Mouse (Mus musculus): ENCODE measurements around the gene Olfr714. TPM values are rescaled to one million over a fixed set of nuclear protein-coding genes. Genes with fewer than 3 reads are reported as not detected.

Gene Olfr714
- total RNA-seq (2023), result not detected

GRCm38 (mm10) chr7:107070681-107071080 lies at the start of gene Olfr714:
Olfr714 (plus strand) TSS chr7:107070981.

GRCm38 (mm10) chr7:107030874-107031273 lies 39.9 kb upstream of the Olfr714 start, which contains the start of gene Olfr713:
Olfr713 (plus strand) TSS chr7:107031174.

GRCm38 (mm10) chr7:107092920-107093319 lies 22.1 kb downstream of the Olfr714 start, which contains the start of gene Olfr17:
Olfr17 (plus strand) TSS chr7:107093220.

GRCm38 (mm10) chr7:107110269-107110668 lies 39.5 kb downstream of the Olfr714 start, which contains the start of gene Olfr715b:
Olfr715b (minus strand) TSS chr7:107110369.

Other genes starting within 250 kb of the Olfr714 start
- not detected for gene Olfr702, start 237.1 kb upstream of the Olfr714 start, total RNA-seq (2023)
- gene Olfr703, start 227.6 kb upstream of the Olfr714 start, total RNA-seq (2023), result not detected
- not detected for gene Olfr704, start 207.8 kb upstream of the Olfr714 start, total RNA-seq (2023)
- gene Olfr705, start 194.1 kb upstream of the Olfr714 start, total RNA-seq (2023), result not detected
- not detected for gene Olfr706, start 182.8 kb upstream of the Olfr714 start, total RNA-seq (2023)
- not detected for gene Olfr707, start 169.7 kb upstream of the Olfr714 start, total RNA-seq (2023)
- not detected for gene Olfr1532-ps1, start 163.0 kb upstream of the Olfr714 start, total RNA-seq (2023)
- 0.33 TPM for gene Olfr709-ps1, start 138.8 kb upstream of the Olfr714 start, total RNA-seq (2023)
- gene Olfr710, start 122.7 kb upstream of the Olfr714 start, total RNA-seq (2023), result not detected
- gene Olfr6, start 107.0 kb upstream of the Olfr714 start, total RNA-seq (2023), result not detected
- not detected for gene Olfr711, start 95.5 kb upstream of the Olfr714 start, total RNA-seq (2023)
- not detected for gene Olfr2, start 64.9 kb upstream of the Olfr714 start, total RNA-seq (2023)
- not detected for gene Olfr713, start 39.8 kb upstream of the Olfr714 start, total RNA-seq (2023)
- not detected for gene Olfr17, start 22.2 kb downstream of the Olfr714 start, total RNA-seq (2023)
- not detected for gene Olfr715b, start 39.4 kb downstream of the Olfr714 start, total RNA-seq (2023)
- gene Olfr715, start 60.1 kb downstream of the Olfr714 start, total RNA-seq (2023), result not detected
- gene Olfr716, start 67.3 kb downstream of the Olfr714 start, total RNA-seq (2023), result not detected
- gene Nlrp14, start 96.0 kb downstream of the Olfr714 start, total RNA-seq (2023), result not detected
- gene Rbmxl2, start 138.5 kb downstream of the Olfr714 start, total RNA-seq (2023), result not detected

Data from CD4-positive naive resting alpha-beta T cell, adult 57 days (primary cell).